Mouse (Mus musculus) hindbrain, embryonic 10.5 days (tissue): Measurements from ENCODE around the gene Serac1. TPM values are rescaled to one million over a fixed set of nuclear protein-coding genes. Genes with fewer than 3 reads are reported as not detected.

Experiments
- DNase-seq: peaks from one replicate; pipeline ENCODE4 v3.0.0-alpha.2; 2017; ENCODE audit warnings: low spot score
- H3K27ac ChIP-seq: fragments of 300-500 bp; sonication (generic); 2 replicates; pipeline ENCODE4 v1.5.1; 2016; ENCODE audit warnings: mild to moderate bottlenecking, moderate library complexity
- H3K27me3 ChIP-seq: fragments of 300-500 bp; sonication (generic); 2 replicates; pipeline ENCODE4 v1.6.1; 2016; ENCODE audit warnings: mild to moderate bottlenecking; ENCODE audit not compliant: poor library complexity, insufficient read depth, severe bottlenecking
- H3K36me3 ChIP-seq: fragments of 300-500 bp; sonication (generic); 2 replicates; pipeline ENCODE4 v1.6.1; 2016; ENCODE audit warnings: mild to moderate bottlenecking, moderate library complexity
- H3K4me1 ChIP-seq: fragments of 300-500 bp; sonication (generic); replicated peaks from 2 replicates; pipeline ENCODE4 v1.6.1; 2016; ENCODE audit warnings: mild to moderate bottlenecking
- H3K4me3 ChIP-seq: fragments of 300-500 bp; sonication (generic); 2 replicates; pipeline ENCODE4 v1.5.1; 2016; ENCODE audit warnings: mild to moderate bottlenecking, moderate library complexity
- H3K9me3 ChIP-seq: fragments of 300-500 bp; sonication (generic); 2 replicates; pipeline ENCODE4 v1.6.1; 2016; ENCODE audit warnings: mild to moderate bottlenecking, moderate library complexity
- WGBS: fragments of 180-500 bp; shearing (Covaris S2); methylation state at CpG from one replicate; pipeline ENCODE4 v1.1.7; 2016; 5-methylcytosine and 5-hydroxymethylcytosine counted together
- polyA plus RNA-seq: library from polyadenylated mRNA; unstranded; fragments of >200 nt; fragmentation: Nextera tagmentation; extraction: Ambion mirVana; gene quantifications from 2 replicates; pipeline ENCODE4 v1.2.1, GENCODE M21; 2016

Gene Serac1
- polyA plus RNA-seq, 1 experiment from 2014 or later, result 6.7 TPM

- no peak overlapping the region for H3K4me3 ChIP-seq
- no peak overlapping the region for H3K27ac ChIP-seq
- no peaks in the 10 kb centered on the region for H3K9me3 ChIP-seq
- DNase-seq, result no peak
- H3K4me1 ChIP-seq, result peaks cover 11% of the 10 kb centered on the region; the same call in 1 of the 2 replicates
- no peaks in the 10 kb centered on the region for H3K36me3 ChIP-seq
- H3K27me3 ChIP-seq, result peaks cover 3% of the 10 kb centered on the region; the same call in 1 of the 2 replicates
Observed at GRCm38 (mm10) chr17:5998235-5998500, 81.4 kb downstream of the Serac1 start.

DNA sequence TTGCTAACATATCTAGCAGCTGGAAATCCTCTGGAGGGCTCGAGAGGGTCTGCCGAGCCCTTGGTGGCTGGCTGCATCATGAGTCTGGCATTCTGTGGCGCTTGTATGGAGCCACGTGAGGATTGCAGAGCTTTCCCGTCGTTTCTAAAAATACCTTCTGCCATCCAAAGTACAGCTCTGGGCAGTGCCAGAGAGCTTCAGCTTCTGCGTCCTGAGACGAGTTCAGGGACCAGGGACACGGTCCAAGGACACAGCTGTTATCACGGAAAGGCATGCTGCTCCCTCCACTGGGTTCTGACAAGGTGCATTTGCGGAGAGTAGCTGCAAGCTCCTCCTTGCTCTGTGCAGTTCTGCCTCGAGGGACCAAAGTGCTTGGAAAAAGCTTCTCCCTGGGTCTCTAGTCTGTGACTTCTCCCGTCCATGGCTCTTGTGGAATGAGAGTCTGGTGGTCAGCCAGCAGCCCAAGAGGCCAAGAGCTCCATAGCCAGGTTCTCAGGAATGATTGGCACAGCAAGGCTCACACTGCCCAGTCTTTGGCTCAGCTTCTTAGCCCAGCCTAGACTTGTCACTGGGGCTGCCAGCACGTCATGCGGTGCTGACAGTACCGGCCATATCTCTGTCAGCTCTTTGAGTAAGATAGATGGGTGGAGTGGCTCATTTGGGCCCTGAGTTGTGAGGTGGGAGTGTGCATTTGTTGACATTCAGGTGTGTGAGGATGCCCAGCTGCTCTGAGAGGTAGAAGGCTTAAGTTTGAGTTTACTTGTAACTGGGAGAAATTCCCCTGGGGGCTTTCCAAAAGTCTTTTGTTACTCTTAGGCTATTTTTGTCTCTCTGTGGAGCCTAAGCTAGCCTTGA lies 81.9 kb downstream of the Serac1 start:
- 82% methylated on average over 16 of the region's 16 CpGs for WGBS
- H3K27ac ChIP-seq, result no peak overlapping the region
- no peaks in the 10 kb centered on the region for H3K9me3 ChIP-seq
- H3K27me3 ChIP-seq, result peaks cover 3% of the 10 kb centered on the region; the same call in 1 of the 2 replicates
- no peaks in the 10 kb centered on the region for H3K36me3 ChIP-seq
- H3K4me1 ChIP-seq, result peaks cover 15% of the 10 kb centered on the region; the same call in 1 of the 2 replicates
- no peak overlapping the region for H3K4me3 ChIP-seq
- DNase-seq, result no peak

DNA sequence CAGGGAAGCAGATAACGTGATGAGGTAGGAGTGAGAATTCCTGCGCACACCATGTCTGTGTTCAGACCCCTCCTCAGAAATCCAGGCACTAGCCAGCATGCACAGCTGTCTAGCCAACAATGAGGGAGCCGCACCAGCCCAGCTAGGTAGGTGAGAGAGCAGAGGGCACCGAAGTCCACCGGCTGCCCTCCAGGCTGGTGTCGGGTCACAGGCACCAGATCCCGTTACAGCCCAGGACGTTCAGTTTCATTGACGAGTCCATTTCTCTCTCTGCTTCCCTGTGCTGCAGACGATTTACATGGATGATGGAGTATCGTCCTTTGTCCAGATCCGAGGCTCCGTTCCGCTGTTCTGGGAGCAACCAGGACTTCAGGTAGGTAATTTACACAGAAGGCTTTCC lies 83.0 kb downstream of the Serac1 start:
- peaks cover 17% of the 10 kb centered on the region for H3K4me1 ChIP-seq
- no peaks in the 10 kb centered on the region for H3K9me3 ChIP-seq
- no peaks in the 10 kb centered on the region; the same call in 1 of the 2 replicates for H3K27me3 ChIP-seq
- H3K36me3 ChIP-seq, result no peaks in the 10 kb centered on the region
- WGBS, result 80% methylated on average over 14 of the region's 14 CpGs
- no peak overlapping the region for H3K27ac ChIP-seq
- H3K4me3 ChIP-seq, result no peak overlapping the region
- no peak for DNase-seq

- H3K27me3 ChIP-seq, result no peaks in the 10 kb centered on the region; the same call in 1 of the 2 replicates
- WGBS, result 90% methylated on average over 6 of the region's 6 CpGs
- H3K36me3 ChIP-seq, result no peaks in the 10 kb centered on the region
- H3K27ac ChIP-seq, result no peak overlapping the region
- no peak overlapping the region for H3K4me3 ChIP-seq
- no peak for DNase-seq
- peaks cover 12% of the 10 kb centered on the region for H3K4me1 ChIP-seq
- H3K9me3 ChIP-seq, result no peaks in the 10 kb centered on the region
Observed at GRCm38 (mm10) chr17:5994606-5995005, 84.9 kb downstream of the Serac1 start.

DNA sequence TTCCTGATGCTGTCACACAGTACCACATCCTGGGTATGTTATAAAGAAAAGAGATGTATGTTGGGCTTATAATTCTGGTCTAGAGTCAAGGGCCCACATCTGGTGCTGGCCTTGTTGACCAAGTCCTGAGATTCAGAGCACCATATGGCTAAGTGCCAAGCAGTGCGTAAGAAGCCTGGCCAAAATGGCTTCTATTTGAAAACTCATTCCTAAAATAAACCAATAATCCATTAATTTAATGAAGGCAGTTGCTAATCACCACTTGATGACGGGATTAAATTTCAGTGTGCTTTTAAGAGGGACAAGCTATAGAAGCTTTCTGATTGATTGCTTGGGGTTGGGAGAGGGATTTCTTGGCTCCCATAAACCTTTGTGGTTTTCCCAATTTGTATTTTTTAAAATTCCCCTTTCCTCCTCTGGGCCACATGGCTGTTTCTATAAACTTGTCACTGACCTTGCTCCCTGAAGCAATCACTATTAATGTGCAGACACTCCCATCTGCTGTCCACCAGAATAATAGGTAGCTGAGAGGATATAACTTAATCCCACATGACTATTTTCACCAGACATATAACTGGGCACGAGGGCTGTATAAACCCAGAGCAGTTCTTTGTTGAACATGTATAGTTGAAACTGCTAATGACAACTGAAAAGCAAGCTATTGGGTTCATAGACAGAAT lies 85.8 kb downstream of the Serac1 start:
- Histone ChIP-seq H3K27me3 (no peaks in the 10 kb centered on the region; the same call in 1 of the 2 replicates), H3K36me3 (no peaks in the 10 kb centered on the region), H3K9me3 (no peaks in the 10 kb centered on the region), H3K4me3 (no peak overlapping the region), H3K27ac (no peak overlapping the region), H3K4me1 (peaks cover 12% of the 10 kb centered on the region)
- DNase-seq, result no peak
- 85% methylated on average over 3 of the region's 3 CpGs for WGBS

- Histone ChIP-seq H3K27ac (no peak overlapping the region), H3K4me3 (no peak overlapping the region), H3K27me3 (no peaks in the 10 kb centered on the region; the same call in 1 of the 2 replicates), H3K36me3 (no peaks in the 10 kb centered on the region), H3K9me3 (no peaks in the 10 kb centered on the region), H3K4me1 (peaks cover 18% of the 10 kb centered on the region)
- WGBS, result 69% methylated on average over 5 of the region's 5 CpGs
- DNase-seq, result no peak
Observed at GRCm38 (mm10) chr17:5992866-5993580, 86.5 kb downstream of the Serac1 start.

Other genes starting within 250 kb of the Serac1 start
- gene Snx9, start 238.4 kb downstream of the Serac1 start, polyA plus RNA-seq, result 12.7 and 14.5 TPM in 2 replicates
- 1.6 and 2.4 TPM in 2 replicates for gene Synj2, start 138.5 kb downstream of the Serac1 start, polyA plus RNA-seq
- gene Gtf2h5, start within 50 bp of the Serac1 start, polyA plus RNA-seq, result 166 and 169 TPM in 2 replicates
- 133 and 134 TPM in 2 replicates for gene Tulp4, start 26.7 kb upstream of the Serac1 start, polyA plus RNA-seq
- gene Tmem181a, start 177.1 kb upstream of the Serac1 start, polyA plus RNA-seq, result 23.5 and 24.4 TPM in 2 replicates
- gene Dynlt1a, start 237.8 kb upstream of the Serac1 start, polyA plus RNA-seq, result 26.0 and 36.0 TPM in 2 replicates